8 mouse cellular contexts compared by ENCODE assay signal in the genomic region with DNA sequence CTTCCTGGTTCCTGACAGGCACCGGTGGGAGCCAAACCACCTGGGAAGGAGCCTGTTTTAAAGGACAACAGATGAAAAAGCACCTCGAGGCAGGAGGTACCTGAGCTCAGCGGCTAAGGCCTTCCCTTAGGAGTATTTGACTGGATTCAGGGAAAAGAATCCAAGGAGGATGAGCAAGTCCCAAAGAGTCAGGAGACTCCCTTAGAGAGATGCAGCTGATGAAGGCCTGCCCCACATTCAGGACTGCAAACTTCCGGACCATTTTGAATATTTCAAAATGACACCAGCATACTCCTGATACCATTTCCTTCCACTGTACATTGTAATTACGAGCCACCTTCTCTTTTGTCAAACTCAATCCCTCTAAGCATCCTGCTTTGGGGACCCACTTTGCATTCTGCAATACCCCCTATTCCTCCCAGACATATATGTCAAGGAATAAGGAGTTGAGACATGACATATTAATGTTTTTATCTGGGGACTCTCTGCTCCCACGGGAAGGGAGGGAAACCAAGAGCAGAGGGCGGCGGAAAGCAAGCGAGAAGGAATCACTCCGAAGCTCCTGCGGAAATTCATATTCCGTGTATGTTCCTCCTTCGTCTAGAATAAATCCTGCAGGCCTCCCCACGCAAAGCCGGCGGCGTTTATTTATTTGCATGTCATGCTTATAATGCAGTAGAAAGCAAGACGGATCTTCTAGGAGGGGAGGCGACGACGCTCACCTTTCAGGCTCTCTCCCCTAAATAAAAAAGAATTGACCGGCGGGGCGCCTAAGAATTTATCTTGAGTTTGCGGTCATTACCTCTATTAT.
A peak's percentile ranks its signal among the peaks of the same experiment; 100 is the strongest.
DNase-seq lines count a peak whose midpoint lies in the region; ATAC-seq and TF ChIP-seq lines count a peak whose summit lies in the region.

No protein-coding gene starts in this region.

- TF ChIP-seq CTCF in liver, postnatal 0 days (IDR thresholded peaks at IDR 0.05; ENCODE audit: low read depth), result no peak

- H3K4me2 ChIP-seq in liver, postnatal 0 days (ENCODE audit: low read depth, low read length), result no peak overlapping the region
- peak overlapping the region; percentile 84 for H3K4me2 ChIP-seq in hindbrain, embryonic 16.5 days (ENCODE audit: low read length)

- no peak for TF ChIP-seq EP300 in liver, postnatal 0 days (IDR thresholded peaks at IDR 0.05; ENCODE audit: low read depth)

- H3K27me3 ChIP-seq in liver, postnatal 0 days (ENCODE audit: insufficient read depth, low read length), result peaks cover 57% of the 10 kb centered on the region
- H3K27me3 ChIP-seq in hindbrain, embryonic 16.5 days (replicated peaks; ENCODE audit: control insufficient read depth, insufficient read depth, low read length), result no peaks in the 10 kb centered on the region

- no peak overlapping the region for H3K4me3 ChIP-seq in liver, postnatal 0 days (ENCODE audit: low read depth, low read length)
- peak overlapping the region; percentile 48 for H3K4me3 ChIP-seq in hindbrain, embryonic 16.5 days (ENCODE audit: low read length)

- H3K9me3 ChIP-seq in liver, postnatal 0 days (ENCODE audit: low read length), result no peaks in the 10 kb centered on the region
- H3K9me3 ChIP-seq in hindbrain, embryonic 16.5 days (ENCODE audit: control insufficient read depth, low read length), result no peaks in the 10 kb centered on the region

- no peak for ATAC-seq in liver, postnatal 0 days
- no peak for ATAC-seq in hindbrain, embryonic 16.5 days
- ATAC-seq in megakaryocyte progenitor cell, adult 5-6 weeks (replicated peaks; ENCODE audit: poor library complexity), result no peak

- intact Hi-C loops in left cerebral cortex, postnatal 36 days (cut with DNase I), result loop anchor here (10.0 kb wide), 1 partner anchor 324 kb away; no protein-coding TSS in a partner anchor

- peak; percentile 15 for DNase-seq in liver
- no peak for DNase-seq in liver, postnatal 0 days
- peak; percentile 63 to 76 for DNase-seq in cerebellum, postnatal 25 days
- peak; percentile 20 for DNase-seq in retina, embryonic 14.5 days (ENCODE audit: low spot score)
- no peak for DNase-seq in T-cell, adult 2 months (ENCODE audit: low spot score)
- DNase-seq in left cerebral cortex, postnatal 36 days (ENCODE audit: low spot score in 2 of 2), result no peak

- WGBS in liver, postnatal 0 days (ENCODE audit: insufficient replicate concordance), result 11% methylated on average over 25 of the region's 25 CpGs
- WGBS in hindbrain, embryonic 16.5 days, result 9% methylated on average over 25 of the region's 25 CpGs

- H3K4me1 ChIP-seq in liver, postnatal 0 days (ENCODE audit: insufficient read depth), result peaks cover 7% of the 10 kb centered on the region
- H3K4me1 ChIP-seq in hindbrain, embryonic 16.5 days (ENCODE audit: control insufficient read depth, insufficient read depth, low read depth, low read length), result peaks cover 15% of the 10 kb centered on the region

- no peak overlapping the region for H3K9ac ChIP-seq in liver, postnatal 0 days (replicated peaks)
- H3K9ac ChIP-seq in hindbrain, embryonic 16.5 days (ENCODE audit: low read depth, low read length), result peak overlapping the region; percentile 36

- H3K27ac ChIP-seq in liver, postnatal 0 days (ENCODE audit: low read depth), result no peak overlapping the region
- H3K27ac ChIP-seq in hindbrain, embryonic 16.5 days (ENCODE audit: low read depth, low read length), result peak overlapping the region; percentile 85

- H3K36me3 ChIP-seq in liver, postnatal 0 days (replicated peaks; ENCODE audit: insufficient read depth, low read length), result no peaks in the 10 kb centered on the region
- no peaks in the 10 kb centered on the region for H3K36me3 ChIP-seq in hindbrain, embryonic 16.5 days (ENCODE audit: control insufficient read depth, insufficient read depth, low read length)

Comparison
In these comparisons a context has a peak if more than half of its experiments do, and no peak if none do; other contexts are left out.
1. DNase-seq: peak in liver (single experiment), cerebellum, postnatal 25 days (2 of 2) and retina, embryonic 14.5 days (single experiment); none in liver, postnatal 0 days (single experiment), T-cell, adult 2 months (single experiment) and left cerebral cortex, postnatal 36 days (0 of 2).